Mouse (Mus musculus): ENCODE results near the gene Ttc9b. TPM values are rescaled to one million over a fixed set of nuclear protein-coding genes. Genes with fewer than 3 reads are reported as not detected.

Gene Ttc9b
- polyA plus RNA-seq, 1 experiment, result not detected

GRCm38 (mm10) chr7:27685220-27685619 is 31.5 kb downstream of the Ttc9b start:
- peak overlapping the region; percentile 50 for H3K4me3 ChIP-seq (ENCODE audit: insufficient read depth, low read length)
- peak overlapping the region; percentile 44; the same call in 1 of the 2 replicates for H3K27ac ChIP-seq (ENCODE audit: insufficient read depth, low read depth, low read length)
- no peak for TF ChIP-seq CTCF (IDR thresholded peaks at IDR 0.05; ENCODE audit: low read depth, low read length)
- no peak for TF ChIP-seq POLR2A (IDR thresholded peaks at IDR 0.05; ENCODE audit: borderline replicate concordance, low read depth, low read length)
- H3K4me1 ChIP-seq (ENCODE audit: control insufficient read depth, insufficient read depth, low read length), result peaks cover 15% of the 10 kb centered on the region

GRCm38 (mm10) chr7:27685681-27686080 is 32.0 kb downstream of the Ttc9b start:
- peaks cover 15% of the 10 kb centered on the region for H3K4me1 ChIP-seq (ENCODE audit: control insufficient read depth, insufficient read depth, low read length)
- TF ChIP-seq CTCF (IDR thresholded peaks at IDR 0.05; ENCODE audit: low read depth, low read length) (no peak), POLR2A (IDR thresholded peaks at IDR 0.05; ENCODE audit: borderline replicate concordance, low read depth, low read length) (no peak)

GRCm38 (mm10) chr7:27687043-27687442 is 33.3 kb downstream of the Ttc9b start:
- no peak overlapping the region for H3K27ac ChIP-seq (ENCODE audit: insufficient read depth, low read depth, low read length)
- no peak overlapping the region for H3K4me3 ChIP-seq (ENCODE audit: insufficient read depth, low read length)
- peaks cover 15% of the 10 kb centered on the region for H3K4me1 ChIP-seq (ENCODE audit: control insufficient read depth, insufficient read depth, low read length)
- TF ChIP-seq CTCF (IDR thresholded peaks at IDR 0.05; ENCODE audit: low read depth, low read length) (no peak), POLR2A (IDR thresholded peaks at IDR 0.05; ENCODE audit: borderline replicate concordance, low read depth, low read length) (no peak)

More at GRCm38 (mm10) chr7:27685681-27686080, 32.0 kb downstream of the Ttc9b start:
- H3K27ac ChIP-seq (ENCODE audit: insufficient read depth, low read depth, low read length), result no peak overlapping the region
- H3K4me3 ChIP-seq (ENCODE audit: insufficient read depth, low read length), result peak overlapping the region; percentile 50

GRCm38 (mm10) chr7:27687836-27688235 is 34.1 kb downstream of the Ttc9b start:
- TF ChIP-seq POLR2A (IDR thresholded peaks at IDR 0.05; ENCODE audit: borderline replicate concordance, low read depth, low read length) (no peak), CTCF (IDR thresholded peaks at IDR 0.05; ENCODE audit: low read depth, low read length) (no peak)
- H3K27ac ChIP-seq (ENCODE audit: insufficient read depth, low read depth, low read length), result no peak overlapping the region
- no peak overlapping the region for H3K4me3 ChIP-seq (ENCODE audit: insufficient read depth, low read length)
- peaks cover 15% of the 10 kb centered on the region for H3K4me1 ChIP-seq (ENCODE audit: control insufficient read depth, insufficient read depth, low read length)

GRCm38 (mm10) chr7:27688246-27688788 is 34.6 kb downstream of the Ttc9b start:
- H3K4me3 ChIP-seq (ENCODE audit: insufficient read depth, low read length), result peak overlapping the region; percentile 79
- peak overlapping the region; percentile 21; the same call in 1 of the 2 replicates for H3K27ac ChIP-seq (ENCODE audit: insufficient read depth, low read depth, low read length)
- peaks cover 13% of the 10 kb centered on the region for H3K4me1 ChIP-seq (ENCODE audit: control insufficient read depth, insufficient read depth, low read length)
- TF ChIP-seq CTCF (IDR thresholded peaks at IDR 0.05; ENCODE audit: low read depth, low read length) (no peak), POLR2A (IDR thresholded peaks at IDR 0.05; ENCODE audit: borderline replicate concordance, low read depth, low read length) (no peak)

GRCm38 (mm10) chr7:27688815-27689612 is 35.3 kb downstream of the Ttc9b start, which contains the start of gene Zfp607b:
Gene Zfp607b, plus strand, starts transcription at chr7:27689340.
- TF ChIP-seq POLR2A (IDR thresholded peaks at IDR 0.05; ENCODE audit: borderline replicate concordance, low read depth, low read length) (no peak), CTCF (IDR thresholded peaks at IDR 0.05; ENCODE audit: low read depth, low read length) (no peak)
- Histone ChIP-seq H3K4me3 (ENCODE audit: insufficient read depth, low read length) (peak within 1 kb of the TSS; percentile 79), H3K4me1 (ENCODE audit: control insufficient read depth, insufficient read depth, low read length) (peaks cover 9% of the 10 kb centered on the region), H3K27ac (ENCODE audit: insufficient read depth, low read depth, low read length) (peak within 1 kb of the TSS; percentile 21)

GRCm38 (mm10) chr7:27691076-27691475 is 37.4 kb downstream of the Ttc9b start:
- H3K27ac ChIP-seq (ENCODE audit: insufficient read depth, low read depth, low read length), result no peak overlapping the region
- H3K4me1 ChIP-seq (ENCODE audit: control insufficient read depth, insufficient read depth, low read length), result 0 out of 2 replicates have a peak, but pooled peaks cover 4% of the 10 kb centered on the region
- TF ChIP-seq POLR2A (IDR thresholded peaks at IDR 0.05; ENCODE audit: borderline replicate concordance, low read depth, low read length) (no peak), CTCF (IDR thresholded peaks at IDR 0.05; ENCODE audit: low read depth, low read length) (peak; percentile 70)
- no peak overlapping the region for H3K4me3 ChIP-seq (ENCODE audit: insufficient read depth, low read length)

- H3K4me1 ChIP-seq (ENCODE audit: control insufficient read depth, insufficient read depth, low read length), result no peaks in the 10 kb centered on the region
- TF ChIP-seq CTCF (IDR thresholded peaks at IDR 0.05; ENCODE audit: low read depth, low read length) (no peak), POLR2A (IDR thresholded peaks at IDR 0.05; ENCODE audit: borderline replicate concordance, low read depth, low read length) (no peak)
- H3K4me3 ChIP-seq (ENCODE audit: insufficient read depth, low read length), result no peak overlapping the region
- H3K27ac ChIP-seq (ENCODE audit: insufficient read depth, low read depth, low read length), result no peak overlapping the region
These were observed 43.0 kb downstream of the Ttc9b start for GRCm38 (mm10) chr7:27696711-27697110.

Other genes starting within 250 kb of the Ttc9b start
- gene Sptbn4, start 206.2 kb upstream of the Ttc9b start, polyA plus RNA-seq (2012; ENCODE audit: insufficient read depth, insufficient read length, missing spikeins), result 0.48 and 0.73 TPM in 2 replicates
- gene Blvrb, start 205.9 kb upstream of the Ttc9b start, polyA plus RNA-seq (2012; ENCODE audit: insufficient read depth, insufficient read length, missing spikeins), result 473 and 496 TPM in 2 replicates
- 19.5 and 20.9 TPM in 2 replicates for gene Sertad3, start 180.1 kb upstream of the Ttc9b start, polyA plus RNA-seq (2012; ENCODE audit: insufficient read depth, insufficient read length, missing spikeins)
- gene Sertad1, start 167.0 kb upstream of the Ttc9b start, polyA plus RNA-seq (2012; ENCODE audit: insufficient read depth, insufficient read length, missing spikeins), result 22.1 and 24.7 TPM in 2 replicates
- gene Prx, start 154.6 kb upstream of the Ttc9b start, polyA plus RNA-seq (2012; ENCODE audit: insufficient read depth, insufficient read length, missing spikeins), result 0.57 and 0.68 TPM in 2 replicates
- gene Hipk4, start 130.6 kb upstream of the Ttc9b start, polyA plus RNA-seq (2012; ENCODE audit: insufficient read depth, insufficient read length, missing spikeins), result 0.43 TPM in 1 of 2 replicates, not detected in the other
- gene Pld3, start 100.7 kb upstream of the Ttc9b start, polyA plus RNA-seq (2012; ENCODE audit: insufficient read depth, insufficient read length, missing spikeins), result 397 TPM in 2 replicates
- gene 2310022A10Rik, start 100.7 kb upstream of the Ttc9b start, polyA plus RNA-seq (2012; ENCODE audit: insufficient read depth, insufficient read length, missing spikeins), result 53.6 and 59.8 TPM in 2 replicates
- 67.1 and 83.5 TPM in 2 replicates for gene Akt2, start 62.4 kb upstream of the Ttc9b start, polyA plus RNA-seq (2012; ENCODE audit: insufficient read depth, insufficient read length, missing spikeins)
- 12.2 and 12.6 TPM in 2 replicates for gene Map3k10, start 20.7 kb downstream of the Ttc9b start, polyA plus RNA-seq (2012; ENCODE audit: insufficient read depth, insufficient read length, missing spikeins)
- gene Zfp607b, start 35.4 kb downstream of the Ttc9b start, polyA plus RNA-seq (2012; ENCODE audit: insufficient read depth, insufficient read length, missing spikeins), result 4.8 and 5.6 TPM in 2 replicates
- 8.3 and 8.9 TPM in 2 replicates for gene Zfp60, start 77.5 kb downstream of the Ttc9b start, polyA plus RNA-seq (2012; ENCODE audit: insufficient read depth, insufficient read length, missing spikeins)
- gene Zfp626, start 153.3 kb downstream of the Ttc9b start, polyA plus RNA-seq (2012; ENCODE audit: insufficient read depth, insufficient read length, missing spikeins), result 8.5 and 9.0 TPM in 2 replicates
- 2.7 and 3.1 TPM in 2 replicates for gene Zfp59, start 184.7 kb downstream of the Ttc9b start, polyA plus RNA-seq (2012; ENCODE audit: insufficient read depth, insufficient read length, missing spikeins)
- 6.5 and 7.8 TPM in 2 replicates for gene Zfp607a, start 203.6 kb downstream of the Ttc9b start, polyA plus RNA-seq (2012; ENCODE audit: insufficient read depth, insufficient read length, missing spikeins)

Measured in bone marrow macrophage, adult 2 months (primary cell).